Mouse (Mus musculus) left cerebral cortex, postnatal 4 days (tissue): ENCODE measurements at regions not wholly inside any gene's neighbourhood (a gene's known extent, or its start where the extent isn't known, plus 50 kb on each side); places are given as distances from the start of the nearest gene placed in this dataset.
A peak's percentile ranks its signal among the peaks of the same experiment; 100 is the strongest.

Experiments used
- DNase-seq: peaks from one replicate; pipeline ENCODE4 v3.0.0-alpha.2; 2022
- intact Hi-C: fragments of 180-260 bp; cut with DNase I; formaldehyde crosslinking; loops from one replicate; pipeline ENCODE4 v1.15.1; 2025

DNA sequence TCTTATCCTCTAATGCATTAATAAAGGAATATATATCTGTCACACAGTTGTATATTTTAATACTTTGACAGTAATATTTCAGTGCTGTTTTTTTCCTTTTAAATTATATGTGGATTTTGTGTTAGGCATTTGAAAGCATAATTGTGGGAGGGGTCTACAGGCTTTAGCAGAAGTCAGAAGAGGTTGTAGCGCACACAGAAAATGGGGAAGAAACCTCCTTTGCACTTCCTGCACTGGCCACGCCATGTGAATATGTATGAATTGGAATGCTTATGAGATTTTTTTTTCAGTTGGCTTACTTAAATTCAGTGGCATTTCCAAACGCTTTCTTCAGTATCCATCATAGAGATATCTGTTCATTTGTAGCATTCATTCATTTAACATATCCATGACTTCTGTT is 125.1 kb downstream of the Lmo4 start:
- intact Hi-C loops: no loop called here
- DNase-seq: no peak

GRCm38 (mm10) chr3:144078198-144078935 is 126.7 kb downstream of the Lmo4 start:
- DNase-seq: no peak
- intact Hi-C loops: no loop called here

DNA sequence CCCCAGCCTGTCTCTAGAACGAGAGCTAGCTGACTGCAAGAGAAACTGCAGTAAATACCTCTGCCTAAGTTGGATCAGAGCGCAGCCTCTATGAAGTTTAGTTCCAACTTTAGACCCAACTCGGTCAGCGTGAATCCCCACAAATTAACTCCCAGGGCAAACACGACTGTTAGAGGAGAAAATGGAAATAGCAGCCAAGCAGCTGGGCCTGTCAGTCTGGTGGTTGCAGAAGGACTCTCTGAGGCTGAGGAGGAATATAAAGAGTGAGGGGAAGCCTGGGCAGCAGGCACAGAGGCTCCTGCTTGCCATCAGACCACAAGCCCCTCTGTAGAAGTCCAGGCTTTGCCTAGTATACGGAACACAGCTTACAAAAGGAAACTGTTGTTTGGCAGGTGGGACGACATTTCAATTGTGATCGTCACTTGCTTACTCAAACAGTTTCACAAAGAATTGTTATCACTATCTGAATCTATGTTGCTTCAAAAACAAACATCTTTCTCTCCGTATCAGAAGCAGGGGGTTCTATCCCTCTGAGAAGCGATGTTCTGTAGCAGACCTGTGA is 135.0 kb downstream of the Lmo4 start:
- no peak for DNase-seq
- intact Hi-C loops: no loop called here

GRCm38 (mm10) chr3:144067016-144067415 is 138.0 kb downstream of the Lmo4 start:
- DNase-seq: no peak
- intact Hi-C loops: no loop called here

- DNase-seq: no peak
- intact Hi-C loops: no loop called here
These were observed 146.9 kb downstream of the Lmo4 start for GRCm38 (mm10) chr3:144058106-144058505.

DNA sequence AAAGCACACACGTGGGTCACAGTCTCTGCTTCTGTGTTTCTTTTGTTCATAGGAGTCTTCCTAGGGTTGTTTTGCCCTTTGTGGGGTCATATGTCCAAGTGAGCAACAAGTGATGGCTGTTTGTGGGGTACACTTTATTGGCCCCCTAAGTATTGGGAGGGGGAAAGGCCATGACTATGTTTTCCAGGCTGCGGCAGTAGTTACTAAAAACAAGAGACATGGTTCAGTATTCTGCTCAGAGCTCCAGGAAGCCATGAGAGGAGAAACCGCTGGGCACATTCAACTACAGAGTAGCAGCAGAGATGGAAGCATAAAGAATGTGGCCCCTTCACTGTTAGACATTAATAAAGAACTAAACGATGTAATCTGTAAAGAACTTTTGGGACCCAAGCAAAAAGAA is 154.7 kb downstream of the Lmo4 start:
- DNase-seq: no peak
- intact Hi-C loops: no loop called here

GRCm38 (mm10) chr3:144049270-144049669 is 155.8 kb downstream of the Lmo4 start:
- intact Hi-C loops: no loop called here
- DNase-seq: no peak

- intact Hi-C loops: no loop called here
- DNase-seq: no peak
These were observed 160.7 kb downstream of the Lmo4 start for GRCm38 (mm10) chr3:144044366-144044765.

GRCm38 (mm10) chr3:144041788-144042187 is 163.2 kb downstream of the Lmo4 start:
- DNase-seq: no peak
- intact Hi-C loops: no loop called here

DNA sequence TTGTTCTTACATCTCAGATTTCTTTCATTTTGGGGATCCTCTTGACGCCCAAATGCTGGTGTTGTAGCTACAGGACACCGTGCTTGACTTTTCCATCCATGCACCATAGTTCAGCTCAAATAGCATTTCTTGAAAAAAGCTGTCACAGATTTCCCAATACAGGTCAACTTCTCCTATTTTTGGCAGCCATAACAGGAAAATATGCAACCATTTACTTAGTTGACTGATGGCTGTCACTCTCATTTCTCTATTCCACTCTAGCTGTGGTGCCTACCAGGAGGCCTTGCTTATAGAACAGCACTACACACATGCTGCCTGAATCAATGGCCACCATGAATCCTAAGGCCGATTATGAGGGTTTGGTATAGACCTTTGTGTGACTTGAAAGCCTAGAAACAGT is 165.5 kb downstream of the Lmo4 start:
- intact Hi-C loops: no loop called here

DNA sequence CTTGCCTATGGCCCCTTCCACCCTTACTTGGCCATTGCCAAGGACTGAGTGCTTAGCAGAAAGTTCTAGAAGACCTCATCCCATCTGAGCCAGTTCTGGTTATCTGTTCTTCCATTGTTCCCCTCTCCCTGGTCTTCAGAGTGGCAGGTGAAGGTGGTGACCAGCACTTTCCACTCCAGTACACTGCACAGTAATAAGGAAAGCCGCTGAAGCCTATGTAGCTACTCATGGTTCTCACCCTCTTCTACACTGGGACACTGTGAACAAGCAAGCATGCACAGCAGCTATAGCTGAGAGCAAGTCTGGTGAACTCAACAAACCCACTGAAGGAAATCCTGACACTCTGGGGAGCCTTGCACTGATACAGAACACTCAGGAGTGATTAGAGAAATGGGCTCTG is 175.4 kb downstream of the Lmo4 start:
- intact Hi-C loops: no loop called here
- no peak for DNase-seq

More for the DNA sequence above, 165.5 kb downstream of the Lmo4 start:
- DNase-seq: no peak

DNA sequence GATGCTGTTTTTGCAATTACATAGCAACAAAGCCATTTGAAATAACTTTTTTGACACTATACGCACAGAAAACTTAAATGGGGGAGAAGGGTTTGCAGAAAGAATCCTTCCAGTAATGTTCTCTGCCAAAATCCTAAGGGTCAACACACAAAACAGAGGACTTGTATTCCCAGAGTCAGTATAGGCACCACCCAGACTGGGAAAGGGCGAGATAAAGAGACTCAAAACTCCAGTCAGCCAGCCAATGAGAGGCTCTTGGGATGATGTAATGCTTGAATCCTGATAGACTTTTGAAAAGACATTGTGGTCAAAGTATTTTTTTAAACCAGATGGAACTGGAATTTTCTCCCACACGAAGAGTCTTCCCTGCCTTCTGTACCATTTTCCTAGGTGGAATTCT is 175.9 kb downstream of the Lmo4 start:
- DNase-seq: no peak

GRCm38 (mm10) chr3:144027134-144027980 is 177.7 kb downstream of the Lmo4 start:
- intact Hi-C loops: no loop called here
- DNase-seq: no peak

More for the DNA sequence above, 175.9 kb downstream of the Lmo4 start:
- intact Hi-C loops: no loop called here

DNA sequence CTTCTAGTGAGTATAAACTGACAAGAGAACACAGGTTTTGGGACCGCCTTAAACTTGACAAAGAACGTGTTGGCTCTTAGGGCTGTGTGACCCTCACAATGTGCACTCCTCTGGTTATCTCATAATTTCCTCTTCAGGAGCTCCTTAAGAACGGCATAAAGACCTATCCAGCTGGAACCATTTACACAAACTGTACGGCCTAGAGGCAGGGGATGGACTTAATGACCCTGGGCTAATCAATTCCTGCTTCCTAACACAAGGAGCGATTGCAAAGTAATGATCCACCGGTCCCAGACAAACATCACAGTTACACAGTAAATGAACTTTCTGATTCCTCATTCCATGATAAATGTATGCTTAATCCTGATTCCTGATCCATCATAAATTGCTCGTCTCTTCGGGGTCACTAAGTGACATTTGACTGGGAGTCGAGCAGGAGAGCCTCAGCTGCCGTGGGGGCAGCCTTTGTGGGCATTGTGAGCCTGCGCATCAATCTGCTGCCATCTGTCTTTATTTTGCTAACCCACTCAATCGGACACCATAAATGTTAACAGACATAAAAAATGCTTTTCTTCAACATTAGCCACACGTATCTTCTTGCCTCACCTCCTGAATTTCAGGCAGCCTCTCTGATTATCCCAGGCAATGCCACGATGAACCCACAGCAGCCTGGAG is 179.4 kb downstream of the Lmo4 start:
- intact Hi-C loops: no loop called here
- no peak for DNase-seq

- DNase-seq: no peak
- intact Hi-C loops: no loop called here
These were observed 180.8 kb downstream of the Lmo4 start for GRCm38 (mm10) chr3:144024216-144024615.

DNA sequence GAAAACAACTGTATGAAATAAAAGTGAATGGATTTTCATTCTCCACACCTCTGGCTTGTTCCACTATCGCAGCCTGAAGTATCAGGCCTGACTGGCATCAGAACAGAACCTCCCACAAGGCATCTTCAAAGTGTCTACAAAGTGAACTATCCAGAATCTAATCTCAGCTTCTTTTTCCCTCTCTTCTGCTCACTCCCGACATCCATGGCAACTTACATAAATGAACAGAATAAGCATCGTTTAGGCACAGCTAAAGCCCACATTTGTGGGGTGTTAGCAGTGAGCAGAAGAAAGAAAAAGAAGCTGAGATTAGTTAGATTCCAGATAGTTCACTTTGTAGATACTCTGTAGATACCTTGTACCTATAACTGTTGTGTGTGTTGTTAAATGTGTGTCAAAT is 182.0 kb downstream of the Lmo4 start:
- no peak for DNase-seq
- intact Hi-C loops: no loop called here

- no peak for DNase-seq
- intact Hi-C loops: no loop called here
These were observed 183.1 kb downstream of the Lmo4 start for GRCm38 (mm10) chr3:144021969-144022368.

DNA sequence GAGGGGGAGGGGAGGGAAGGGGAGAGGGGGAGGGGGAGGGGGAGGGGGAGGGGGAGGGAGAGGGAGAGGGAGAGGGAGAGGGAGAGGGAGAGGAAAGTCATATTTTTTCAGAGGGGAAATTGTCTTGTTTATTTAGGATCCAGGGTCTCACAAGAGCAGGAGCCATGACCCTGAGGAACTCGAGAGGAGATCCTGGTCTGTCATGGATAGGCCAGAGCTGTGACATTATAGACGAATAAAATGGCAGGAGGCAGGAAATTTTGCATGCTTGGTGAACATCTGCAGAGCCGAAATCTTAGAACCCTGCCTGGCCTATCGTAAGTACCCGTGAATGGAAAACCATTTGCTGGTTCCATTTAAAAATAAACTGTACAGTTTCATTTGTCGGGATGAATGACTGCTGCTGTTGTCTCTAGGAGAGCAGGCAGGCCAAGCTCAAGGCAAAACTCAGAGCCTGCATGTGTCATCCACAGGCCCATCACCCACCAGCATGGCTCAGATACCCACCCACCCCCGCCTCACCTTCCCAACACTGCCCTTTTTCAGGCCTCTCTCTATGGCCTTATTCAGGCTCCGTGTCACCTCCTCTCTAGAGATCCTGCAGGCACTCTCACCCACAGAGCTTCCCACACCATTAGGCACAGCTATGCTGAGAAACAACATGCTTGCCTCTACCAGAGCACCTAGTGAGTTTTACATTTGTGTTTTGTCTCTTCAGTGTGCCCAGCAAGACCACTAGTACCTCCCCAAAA is 184.7 kb downstream of the Lmo4 start:
- DNase-seq: no peak
- intact Hi-C loops: no loop called here

- intact Hi-C loops: no loop called here
These were observed 185.7 kb downstream of the Lmo4 start for GRCm38 (mm10) chr3:144019293-144019692.

GRCm38 (mm10) chr3:144018559-144018958 is 186.5 kb downstream of the Lmo4 start:
- peak; percentile 21 for DNase-seq
- intact Hi-C loops: no loop called here

More at GRCm38 (mm10) chr3:144019293-144019692, 185.7 kb downstream of the Lmo4 start:
- no peak for DNase-seq
